Mouse (Mus musculus): ENCODE measurements at regions not wholly inside any gene's neighbourhood (a gene's known extent, or its start where the extent isn't known, plus 50 kb on each side); places are given as distances from the start of the nearest gene placed in this dataset.

- DNase-seq: no peak
These were observed 141.2 kb downstream of the Tex29 start for GRCm38 (mm10) chr8:11981458-11981857.

GRCm38 (mm10) chr8:11990024-11990423 lies 149.8 kb downstream of the Tex29 start:
- no peak for DNase-seq

- DNase-seq: peak; percentile 50
These were observed 159.6 kb downstream of the Tex29 start for GRCm38 (mm10) chr8:11999736-12000458.

GRCm38 (mm10) chr8:12000459-12000789 lies 160.2 kb downstream of the Tex29 start:
- no peak for DNase-seq

- DNase-seq: no peak
These were observed 164.0 kb downstream of the Tex29 start for GRCm38 (mm10) chr8:12004241-12004640.

GRCm38 (mm10) chr8:12012769-12013168 lies 172.5 kb downstream of the Tex29 start:
- no peak for DNase-seq

- no peak for DNase-seq
These were observed 177.5 kb downstream of the Tex29 start for GRCm38 (mm10) chr8:12017750-12018149.

GRCm38 (mm10) chr8:12019272-12019671 lies 179.0 kb downstream of the Tex29 start:
- DNase-seq: no peak

GRCm38 (mm10) chr8:12023669-12024390 lies 183.6 kb downstream of the Tex29 start:
- no peak for DNase-seq

- DNase-seq: no peak
These were observed 190.3 kb downstream of the Tex29 start for GRCm38 (mm10) chr8:12030363-12031116.

- no peak for DNase-seq
These were observed 191.5 kb downstream of the Tex29 start for GRCm38 (mm10) chr8:12031796-12032195.

GRCm38 (mm10) chr8:12032386-12032785 lies 192.1 kb downstream of the Tex29 start:
- no peak for DNase-seq

GRCm38 (mm10) chr8:12036349-12036748 lies 196.1 kb downstream of the Tex29 start:
- DNase-seq: no peak

- DNase-seq: no peak
These were observed 200.7 kb downstream of the Tex29 start for GRCm38 (mm10) chr8:12040924-12041323.

GRCm38 (mm10) chr8:12041662-12042061 lies 201.4 kb downstream of the Tex29 start:
- no peak for DNase-seq

GRCm38 (mm10) chr8:12050841-12051240 lies 210.6 kb downstream of the Tex29 start:
- DNase-seq: no peak

GRCm38 (mm10) chr8:12051357-12051756 lies 211.1 kb downstream of the Tex29 start:
- no peak for DNase-seq

GRCm38 (mm10) chr8:12055931-12056330 lies 215.7 kb downstream of the Tex29 start:
- DNase-seq: no peak

- no peak for DNase-seq
These were observed 217.4 kb upstream of the A230072I06Rik start for GRCm38 (mm10) chr8:12061237-12061636.

- DNase-seq: no peak
These were observed 215.9 kb upstream of the A230072I06Rik start for GRCm38 (mm10) chr8:12062710-12063109.

- no peak for DNase-seq
These were observed 214.0 kb upstream of the A230072I06Rik start for GRCm38 (mm10) chr8:12064664-12065063.

GRCm38 (mm10) chr8:12066454-12066853 lies 212.2 kb upstream of the A230072I06Rik start:
- DNase-seq: no peak

- no peak for DNase-seq
These were observed 205.2 kb upstream of the A230072I06Rik start for GRCm38 (mm10) chr8:12073311-12073999.

All from gastrocnemius, postnatal 10 days (tissue).